Mouse (Mus musculus) myocyte (in vitro differentiated cells): ENCODE data around the gene Tbx4. TPM values are rescaled to one million over a fixed set of nuclear protein-coding genes. Genes with fewer than 3 reads are reported as not detected.

ENCODE experiments used
- H3K27me3 ChIP-seq: one replicate; pipeline ENCODE4 v1.6.1; 2011; ENCODE audit not compliant: control insufficient read depth, insufficient read depth, insufficient read length
- H3K36me3 ChIP-seq: one replicate; pipeline ENCODE4 v1.6.1; 2011; ENCODE audit not compliant: control insufficient read depth, insufficient read depth
- H3K4me2 ChIP-seq: one replicate; pipeline ENCODE4 v1.6.1; 2011; ENCODE audit warnings: low read depth, control low read depth
- H3K4me3 ChIP-seq: one replicate; pipeline ENCODE4 v1.5.1; 2011; ENCODE audit warnings: mild to moderate bottlenecking, control low read depth, moderate library complexity
- H3K79me2 ChIP-seq: one replicate; pipeline ENCODE4 v1.6.1; 2011; ENCODE audit not compliant: control insufficient read depth, insufficient read depth
- H3ac ChIP-seq: one replicate; pipeline ENCODE4 v1.6.1; 2011; ENCODE audit not compliant: control insufficient read depth, insufficient read length
- CEBPB ChIP-seq: IDR thresholded peaks from 2 replicates; pipeline ENCODE4 v1.6.1; 2011; ENCODE audit warnings: mild to moderate bottlenecking, moderate library complexity; ENCODE audit not compliant: poor library complexity, insufficient read depth, severe bottlenecking
- E2F4 ChIP-seq: IDR thresholded peaks from one replicate; pipeline ENCODE4 v1.6.1; 2011; ENCODE audit warnings: mild to moderate bottlenecking, control low read depth, moderate library complexity; ENCODE audit not compliant: insufficient read depth
- MAX ChIP-seq: IDR thresholded peaks from one replicate; pipeline ENCODE4 v1.6.1; 2011; ENCODE audit warnings: low read depth, mild to moderate bottlenecking, control low read depth
- MYOD1 ChIP-seq, 3 experiments: IDR thresholded peaks; one replicate each; pipeline ENCODE4 v1.6.1; 2011; ENCODE audit warnings: control low read depth in 2 of 3, low read depth in 2 of 3, mild to moderate bottlenecking in 2 of 3, moderate library complexity in 1 of 3; ENCODE audit not compliant: insufficient read length in 2 of 3, control insufficient read depth in 1 of 3
- MYOG ChIP-seq, 3 experiments: IDR thresholded peaks; one replicate each; pipeline ENCODE4 v1.6.1; 2011; ENCODE audit warnings: control low read depth in 2 of 3, low read depth in 2 of 3, mild to moderate bottlenecking in 2 of 3; ENCODE audit not compliant: insufficient read length in 2 of 3, control insufficient read depth in 1 of 3, insufficient read depth in 1 of 3
- POLR2A ChIP-seq: IDR thresholded peaks from one replicate; pipeline ENCODE4 v1.6.1; 2011; ENCODE audit warnings: low read depth, mild to moderate bottlenecking, control low read depth, moderate library complexity; ENCODE audit not compliant: insufficient read length
- POLR2AphosphoS2 ChIP-seq: IDR thresholded peaks from one replicate; pipeline ENCODE4 v1.6.1; 2011; ENCODE audit warnings: low read depth, control low read depth; ENCODE audit not compliant: insufficient read length
- REST ChIP-seq: IDR thresholded peaks from one replicate; pipeline ENCODE4 v1.6.1; 2011; ENCODE audit warnings: mild to moderate bottlenecking, control low read depth, moderate library complexity; ENCODE audit not compliant: insufficient read depth, insufficient read length
- SRF ChIP-seq: IDR thresholded peaks from one replicate; pipeline ENCODE4 v1.6.1; 2011; ENCODE audit warnings: low read depth; ENCODE audit not compliant: control insufficient read depth, insufficient read length
- TCF12 ChIP-seq: IDR thresholded peaks from one replicate; pipeline ENCODE4 v1.6.1; 2011; ENCODE audit warnings: mild to moderate bottlenecking, control low read depth; ENCODE audit not compliant: poor library complexity, insufficient read depth, severe bottlenecking
- TCF3 ChIP-seq: IDR thresholded peaks from one replicate; pipeline ENCODE4 v1.6.1; 2011; ENCODE audit warnings: low read depth, control low read depth; ENCODE audit not compliant: insufficient read length
- USF1 ChIP-seq: IDR thresholded peaks from one replicate; pipeline ENCODE4 v1.6.1; 2011; ENCODE audit warnings: low read depth, mild to moderate bottlenecking, control low read depth, moderate library complexity
- polyA plus RNA-seq: library from polyadenylated mRNA; unstranded; fragments of >200 nt; fragmentation: generic; extraction: Trizol; gene quantifications from one replicate; pipeline ENCODE4 v1.2.1, GENCODE M21; 2012; ENCODE audit warnings: missing spikeins

The Tbx4 gene
- polyA plus RNA-seq, 1 experiment, result 0.29 TPM

- H3K79me2 ChIP-seq, result no peaks in the 10 kb centered on the region
- no peak overlapping the region for H3K4me3 ChIP-seq
- H3K4me2 ChIP-seq, result no peak overlapping the region
- H3K36me3 ChIP-seq, result no peaks in the 10 kb centered on the region
- TF ChIP-seq USF1, result no peak
- TF ChIP-seq MAX, result no peak
- TF ChIP-seq E2F4, result no peak
- no peak for TF ChIP-seq CEBPB
- TF ChIP-seq POLR2A, result no peak
- TF ChIP-seq REST, result no peak
- no peak for TF ChIP-seq TCF12
- TF ChIP-seq SRF, result no peak
- no peak for TF ChIP-seq TCF3
- no peak for TF ChIP-seq POLR2AphosphoS2
- TF ChIP-seq MYOG (IDR thresholded peaks at IDR 0.05; ENCODE audit: control insufficient read depth in 1 of 3, insufficient read depth in 1 of 3, insufficient read length in 2 of 3, low read depth in 2 of 3), result no peak
- no peak for TF ChIP-seq MYOD1 (IDR thresholded peaks at IDR 0.05; ENCODE audit: control insufficient read depth in 1 of 3, insufficient read length in 2 of 3, low read depth in 2 of 3)
- H3ac ChIP-seq, result no peak overlapping the region
- peaks cover 73% of the 10 kb centered on the region for H3K27me3 ChIP-seq
Observed at GRCm38 (mm10) chr11:85900291-85900690, 14.1 kb downstream of the Tbx4 start.

GRCm38 (mm10) chr11:85909514-85909913, 23.3 kb downstream of the Tbx4 start:
- no peak overlapping the region for H3K4me2 ChIP-seq
- H3ac ChIP-seq, result no peak overlapping the region
- no peak overlapping the region for H3K4me3 ChIP-seq
- H3K79me2 ChIP-seq, result no peaks in the 10 kb centered on the region
- TF ChIP-seq E2F4, result no peak
- TF ChIP-seq MAX, result no peak
- TF ChIP-seq TCF3, result no peak
- no peak for TF ChIP-seq MYOG (IDR thresholded peaks at IDR 0.05; ENCODE audit: control insufficient read depth in 1 of 3, insufficient read depth in 1 of 3, insufficient read length in 2 of 3, low read depth in 2 of 3)
- no peak for TF ChIP-seq POLR2AphosphoS2
- TF ChIP-seq CEBPB, result no peak
- TF ChIP-seq SRF, result no peak
- no peak for TF ChIP-seq USF1
- no peaks in the 10 kb centered on the region for H3K36me3 ChIP-seq
- H3K27me3 ChIP-seq, result peaks cover 14% of the 10 kb centered on the region

GRCm38 (mm10) chr11:85910133-85910532, 23.9 kb downstream of the Tbx4 start:
- Histone ChIP-seq H3K4me2 (no peak overlapping the region), H3K36me3 (no peaks in the 10 kb centered on the region)

GRCm38 (mm10) chr11:85913506-85913905, 27.3 kb downstream of the Tbx4 start:
- H3ac ChIP-seq, result no peak overlapping the region
- H3K27me3 ChIP-seq, result peaks cover 15% of the 10 kb centered on the region
- no peaks in the 10 kb centered on the region for H3K36me3 ChIP-seq
- TF ChIP-seq POLR2A (no peak), POLR2AphosphoS2 (no peak), MAX (no peak), E2F4 (no peak), SRF (no peak), TCF12 (no peak), MYOD1 (IDR thresholded peaks at IDR 0.05; ENCODE audit: control insufficient read depth in 1 of 3, insufficient read length in 2 of 3, low read depth in 2 of 3) (no peak), CEBPB (no peak), TCF3 (no peak), REST (no peak), MYOG (IDR thresholded peaks at IDR 0.05; ENCODE audit: control insufficient read depth in 1 of 3, insufficient read depth in 1 of 3, insufficient read length in 2 of 3, low read depth in 2 of 3) (no peak), USF1 (no peak)
- H3K4me2 ChIP-seq, result no peak overlapping the region
- no peak overlapping the region for H3K4me3 ChIP-seq
- H3K79me2 ChIP-seq, result no peaks in the 10 kb centered on the region

More at GRCm38 (mm10) chr11:85910133-85910532, 23.9 kb downstream of the Tbx4 start:
- Histone ChIP-seq H3K79me2 (no peaks in the 10 kb centered on the region), H3ac (no peak overlapping the region), H3K27me3 (peaks cover 15% of the 10 kb centered on the region), H3K4me3 (no peak overlapping the region)
- TF ChIP-seq E2F4 (no peak), POLR2AphosphoS2 (no peak), MYOG (IDR thresholded peaks at IDR 0.05; ENCODE audit: control insufficient read depth in 1 of 3, insufficient read depth in 1 of 3, insufficient read length in 2 of 3, low read depth in 2 of 3) (no peak), MAX (no peak), TCF3 (no peak), POLR2A (no peak), TCF12 (no peak), REST (no peak), CEBPB (no peak), MYOD1 (IDR thresholded peaks at IDR 0.05; ENCODE audit: control insufficient read depth in 1 of 3, insufficient read length in 2 of 3, low read depth in 2 of 3) (no peak), SRF (no peak), USF1 (no peak)

- no peak for TF ChIP-seq MAX
- no peak for TF ChIP-seq SRF
- no peak for TF ChIP-seq MYOD1 (IDR thresholded peaks at IDR 0.05; ENCODE audit: control insufficient read depth in 1 of 3, insufficient read length in 2 of 3, low read depth in 2 of 3)
- TF ChIP-seq POLR2A, result no peak
- no peak for TF ChIP-seq CEBPB
- TF ChIP-seq TCF3, result no peak
- TF ChIP-seq POLR2AphosphoS2, result no peak
- TF ChIP-seq MYOG (IDR thresholded peaks at IDR 0.05; ENCODE audit: control insufficient read depth in 1 of 3, insufficient read depth in 1 of 3, insufficient read length in 2 of 3, low read depth in 2 of 3), result no peak
- TF ChIP-seq TCF12, result no peak
- no peak for TF ChIP-seq E2F4
- TF ChIP-seq REST, result no peak
- no peak for TF ChIP-seq USF1
- H3K36me3 ChIP-seq, result no peaks in the 10 kb centered on the region
- peaks cover 13% of the 10 kb centered on the region for H3K27me3 ChIP-seq
Observed at GRCm38 (mm10) chr11:85917091-85917992, 31.1 kb downstream of the Tbx4 start.

More at GRCm38 (mm10) chr11:85917091-85917992, 31.1 kb downstream of the Tbx4 start:
- H3K4me3 ChIP-seq, result no peak overlapping the region
- no peaks in the 10 kb centered on the region for H3K79me2 ChIP-seq
- H3ac ChIP-seq, result no peak overlapping the region
- H3K4me2 ChIP-seq, result no peak overlapping the region
